In genomic region chr4:41545985-41546384, GRCm38 (mm10) we compare ENCODE assay signal across 8 mouse cellular contexts. TPM values are rescaled to one million over a fixed set of nuclear protein-coding genes. Genes with fewer than 3 reads are reported as not detected.
DNase-seq lines count a peak whose midpoint lies in the region; ATAC-seq and TF ChIP-seq lines count a peak whose summit lies in the region.

No protein-coding gene starts in this region.

- WGBS in limb, embryonic 14.5 days = 17% methylated on average over 8 of the region's 8 CpGs

- no peak overlapping the region for H3K4me2 ChIP-seq in limb, embryonic 14.5 days (replicated peaks; ENCODE audit: low read depth, low read length, severe bottlenecking)

- H3K4me3 ChIP-seq in limb, embryonic 14.5 days (replicated peaks; ENCODE audit: low read length) = no peak overlapping the region

- no peaks in the 10 kb centered on the region for H3K4me1 ChIP-seq in limb, embryonic 14.5 days (ENCODE audit: control insufficient read depth, insufficient read depth, low read length)

- intact Hi-C loops in gastrocnemius, postnatal 14 days (cut with DNase I; ENCODE audit: low total_unique reads) = no loop called here

- TF ChIP-seq POLR2A in limb, embryonic 14.5 days (IDR thresholded peaks at IDR 0.05; ENCODE audit: borderline replicate concordance, extremely low read depth, insufficient read depth, insufficient read length) = no peak

- peak; percentile 82 for ATAC-seq in common myeloid progenitor, adult 5-6 weeks (replicated peaks; ENCODE audit: low read depth, poor library complexity, severe bottlenecking)
- no peak for ATAC-seq in limb, embryonic 14.5 days (ENCODE audit: low FRiP score, low read depth)
- ATAC-seq in CD4-positive, CD25-positive, alpha-beta regulatory T cell, adult 4 months = no peak

- H3K9ac ChIP-seq in limb, embryonic 14.5 days (ENCODE audit: low read depth, low read length, severe bottlenecking) = no peak overlapping the region

- H3K9me3 ChIP-seq in limb, embryonic 14.5 days (ENCODE audit: control insufficient read depth, low read length) = no peaks in the 10 kb centered on the region

- DNase-seq in gastrocnemius, postnatal 14 days = peak; percentile 40
- DNase-seq in gastrocnemius, adult 8-10 months (ENCODE audit: low spot score in 2 of 2) = no peak
- DNase-seq in right cerebral cortex, postnatal 4 days = peak; percentile 37
- DNase-seq in right cerebral cortex, postnatal 36 days (ENCODE audit: low spot score in 2 of 2) = no peak
- peak; percentile 58 for DNase-seq in limb, embryonic 14.5 days (ENCODE audit: low spot score)
- no peak for DNase-seq in right cerebral cortex, adult 2 months (ENCODE audit: low spot score in 2 of 2)

- no peaks in the 10 kb centered on the region for H3K27me3 ChIP-seq in limb, embryonic 14.5 days (ENCODE audit: control insufficient read depth, insufficient read depth, low read length)

- H3K36me3 ChIP-seq in limb, embryonic 14.5 days (ENCODE audit: control insufficient read depth, insufficient read depth, low read length) = no peaks in the 10 kb centered on the region

- no peak overlapping the region for H3K27ac ChIP-seq in limb, embryonic 14.5 days (replicated peaks; ENCODE audit: low read depth, low read length)

RNA-seq across cellular contexts. Expression of gene Fam219a, which starts 23.4 kb away (rescaled TPM):
- 10 to 100 TPM; 16.2 to 17.1 TPM for total RNA-seq in gastrocnemius, postnatal 14 days (2021)
- 10 to 100 TPM; 19.1 to 29.8 (median 24.0) TPM for total RNA-seq in gastrocnemius, adult 8-10 months (2022)
- 0.64 and 3.2 TPM in 2 replicates for total RNA-seq in common myeloid progenitor, adult 5-6 weeks (2017)
- polyA plus RNA-seq in limb, embryonic 14.5 days (2012; rRNA removed) = 13.7 and 19.5 TPM in 2 replicates
- 2.4 and 2.6 TPM in 2 replicates for polyA plus RNA-seq in limb, embryonic 14.5 days (2014; fragmentation: Nextera tagmentation; extraction: Ambion mirVana)
- under 1 TPM; 0.52 to 0.56 TPM for polyA plus RNA-seq in CD4-positive, CD25-positive, alpha-beta regulatory T cell, adult 4 months (2017; shearing (Covaris generic))

RNA-seq across cellular contexts. Expression of gene Dnaic1, which starts 23.6 kb away (rescaled TPM):
- under 1 TPM; 0.47 to 0.58 TPM for total RNA-seq in gastrocnemius, postnatal 14 days (2021)
- total RNA-seq in gastrocnemius, adult 8-10 months (2022) = 1 to 10 TPM in 1 of 4 experiments, under 1 TPM in 2, not detected in 1; 0.88 to 1.1 (median 0.94) TPM
- total RNA-seq in common myeloid progenitor, adult 5-6 weeks (2017) = not detected in 2 replicates
- polyA plus RNA-seq in limb, embryonic 14.5 days (2012; rRNA removed) = 0.78 and 0.99 TPM in 2 replicates
- polyA plus RNA-seq in limb, embryonic 14.5 days (2014; fragmentation: Nextera tagmentation; extraction: Ambion mirVana) = 0.67 TPM in 1 of 2 replicates, not detected in the other
- not detected for polyA plus RNA-seq in CD4-positive, CD25-positive, alpha-beta regulatory T cell, adult 4 months (2017; shearing (Covaris generic))

RNA-seq across cellular contexts. Expression of gene 1110017D15Rik, which starts 28.9 kb away (rescaled TPM):
- under 1 TPM in 1 of 2 experiments, not detected in 1; 0.37 TPM for total RNA-seq in gastrocnemius, postnatal 14 days (2021)
- not detected for total RNA-seq in gastrocnemius, adult 8-10 months (2022)
- total RNA-seq in common myeloid progenitor, adult 5-6 weeks (2017) = 0.58 TPM in 1 of 2 replicates, not detected in the other
- 0.76 and 0.78 TPM in 2 replicates for polyA plus RNA-seq in limb, embryonic 14.5 days (2012; rRNA removed)
- 0.44 and 0.50 TPM in 2 replicates for polyA plus RNA-seq in limb, embryonic 14.5 days (2014; fragmentation: Nextera tagmentation; extraction: Ambion mirVana)
- not detected for polyA plus RNA-seq in CD4-positive, CD25-positive, alpha-beta regulatory T cell, adult 4 months (2017; shearing (Covaris generic))

RNA-seq across cellular contexts. Expression of gene AI464131, which starts 43.1 kb away (rescaled TPM):
- total RNA-seq in gastrocnemius, postnatal 14 days (2021) = 10 to 100 TPM; 60.1 to 60.8 TPM
- total RNA-seq in gastrocnemius, adult 8-10 months (2022) = 100 to 1,000 TPM in 1 of 4 experiments, 10 to 100 TPM in 3; 65.9 to 101 (median 86.2) TPM
- 0.09 TPM in 1 of 2 replicates, not detected in the other for total RNA-seq in common myeloid progenitor, adult 5-6 weeks (2017)
- polyA plus RNA-seq in limb, embryonic 14.5 days (2012; rRNA removed) = 5.4 and 5.5 TPM in 2 replicates
- 4.7 and 5.9 TPM in 2 replicates for polyA plus RNA-seq in limb, embryonic 14.5 days (2014; fragmentation: Nextera tagmentation; extraction: Ambion mirVana)
- not detected for polyA plus RNA-seq in CD4-positive, CD25-positive, alpha-beta regulatory T cell, adult 4 months (2017; shearing (Covaris generic))

Comparison
In these comparisons a context has a peak if more than half of its experiments do, and no peak if none do; other contexts are left out.
1. DNase-seq: peak in gastrocnemius, postnatal 14 days (single experiment), right cerebral cortex, postnatal 4 days (single experiment) and limb, embryonic 14.5 days (single experiment); none in gastrocnemius, adult 8-10 months (0 of 2), right cerebral cortex, postnatal 36 days (0 of 2) and right cerebral cortex, adult 2 months (0 of 2).